Mouse (Mus musculus): ENCODE results near the gene Trip11.
A peak's percentile ranks its signal among the peaks of the same experiment; 100 is the strongest.
"Not testable (repeated sequence)": the region's sequence is repeated elsewhere in the genome, so short reads cannot be mapped to it uniquely, and the experiment has no call there.

Trip11 gene

GRCm38 (mm10) chr12:101912626-101913490 lies at the start of gene Trip11:
Trip11 (minus strand) TSS chr12:101913267.
- peak; percentile 65 to 85 for DNase-seq (ENCODE audit: low spot score in 2 of 2)

GRCm38 (mm10) chr12:101958960-101959780 lies 46.1 kb upstream of the Trip11 start:
- DNase-seq (ENCODE audit: low spot score in 2 of 2): not testable (repeated sequence)

- DNase-seq (ENCODE audit: low spot score in 2 of 2): no peak
These were observed 45.5 kb upstream of the Trip11 start for GRCm38 (mm10) chr12:101958556-101958955.

GRCm38 (mm10) chr12:101957942-101958544 lies 45.0 kb upstream of the Trip11 start, which contains the start of gene Atxn3:
Atxn3 (minus strand) TSS chr12:101958246.
- peak; percentile 96 to 98 for DNase-seq (ENCODE audit: low spot score in 2 of 2)

DNA sequence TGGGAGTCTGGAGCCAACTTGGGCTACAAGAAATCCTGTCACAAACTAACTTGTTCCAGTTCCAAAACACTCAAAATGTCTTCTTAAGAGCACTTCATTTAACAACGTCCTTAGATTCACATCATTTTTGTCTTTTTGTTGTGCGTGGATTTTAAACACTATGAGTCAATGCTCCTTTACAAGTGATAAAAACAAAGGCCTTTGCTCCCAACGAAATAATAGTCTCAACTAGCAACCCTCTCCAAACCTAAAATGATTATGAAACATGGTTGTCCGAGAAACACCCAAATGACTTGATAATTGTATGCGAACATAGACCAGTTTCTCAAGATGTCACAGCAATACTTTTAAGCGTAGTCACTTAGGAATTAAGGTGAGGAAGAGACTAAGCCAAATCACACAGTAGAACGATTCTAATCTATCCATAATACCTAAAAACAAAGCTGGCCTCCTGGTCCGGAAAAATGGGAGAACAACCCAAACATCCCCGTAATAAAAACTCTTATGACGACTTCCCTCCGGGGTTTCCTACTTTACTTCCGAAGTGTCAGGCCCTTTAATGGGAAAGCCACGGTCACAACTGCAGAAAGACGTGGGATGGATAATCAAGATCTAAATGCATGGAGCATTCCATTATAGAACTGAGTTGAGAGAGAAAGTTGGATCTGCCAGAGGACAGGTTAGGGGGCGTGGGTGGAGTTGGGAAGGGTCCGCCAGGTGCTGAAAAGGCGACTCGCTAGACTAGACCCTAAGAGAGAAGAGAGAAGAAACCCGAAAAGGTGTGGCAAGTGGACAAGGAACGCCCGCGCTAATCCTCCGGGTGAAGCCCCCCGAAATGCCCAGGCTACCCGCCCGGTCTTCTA lies 44.2 kb upstream of the Trip11 start:
- DNase-seq (ENCODE audit: low spot score in 2 of 2): no peak

- not testable (repeated sequence) for DNase-seq (ENCODE audit: low spot score in 2 of 2)
These were observed 42.8 kb upstream of the Trip11 start for GRCm38 (mm10) chr12:101955821-101956220.

DNA sequence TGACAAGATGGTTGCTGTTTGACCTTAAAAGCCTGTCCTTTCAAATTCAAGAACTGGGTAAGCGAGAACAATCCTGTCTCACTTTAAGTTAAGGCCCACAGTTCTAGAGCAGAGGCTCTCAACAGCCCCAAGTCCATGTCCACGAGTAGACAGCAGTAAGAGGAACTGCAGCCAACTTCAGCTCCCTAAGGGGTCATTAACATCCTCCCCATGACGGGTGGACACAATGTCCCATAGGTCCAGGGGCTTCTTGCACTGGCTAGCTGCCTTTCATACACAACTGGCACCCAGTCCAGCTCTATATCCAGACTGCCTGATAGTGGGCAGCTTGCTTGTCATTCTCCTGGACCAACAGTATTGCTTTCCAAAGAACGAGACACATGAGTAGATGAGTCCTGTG lies 35.7 kb upstream of the Trip11 start:
- no peak for DNase-seq (ENCODE audit: low spot score in 2 of 2)

DNA sequence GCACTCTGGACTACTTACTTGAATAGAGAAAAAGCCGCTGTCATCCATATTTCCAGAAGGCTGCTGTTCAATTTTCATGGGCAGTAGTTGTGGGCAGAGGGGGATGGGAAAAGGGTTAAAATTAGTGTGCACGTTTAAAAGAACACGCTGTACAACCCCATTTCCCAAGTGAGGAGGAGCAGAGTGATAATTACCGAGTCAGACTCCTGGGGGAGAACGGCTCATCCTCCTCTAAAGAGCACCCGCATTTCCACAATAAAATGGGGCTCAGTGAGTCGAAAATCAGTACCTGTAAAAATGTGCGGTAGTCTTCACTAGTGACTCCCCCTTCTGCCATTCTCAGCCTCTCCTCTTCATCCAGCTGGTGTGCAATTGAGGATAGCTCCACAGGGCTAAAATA lies 34.9 kb upstream of the Trip11 start:
- DNase-seq (ENCODE audit: low spot score in 2 of 2): no peak

DNA sequence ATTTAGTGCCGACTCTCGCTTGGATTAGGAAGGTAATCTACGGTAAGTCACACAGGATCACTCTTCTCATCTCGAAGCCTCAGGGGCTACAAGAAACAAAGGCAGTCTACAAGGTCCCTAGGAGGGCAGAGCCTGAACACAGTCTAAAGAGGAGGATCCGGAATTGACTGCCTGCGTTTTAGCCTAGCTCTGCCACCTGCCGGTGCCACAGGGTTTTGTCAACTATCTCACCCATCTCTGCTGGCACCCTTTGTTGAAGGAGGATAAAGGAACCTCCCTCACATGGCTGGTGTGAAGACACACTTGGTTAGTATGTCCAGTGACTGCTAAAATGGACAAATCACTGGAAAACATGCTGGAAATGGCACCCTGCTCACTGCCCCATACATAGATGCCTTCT lies 24.5 kb upstream of the Trip11 start:
- DNase-seq (ENCODE audit: low spot score in 2 of 2): no peak

- no peak for DNase-seq (ENCODE audit: low spot score in 2 of 2)
These were observed 22.2 kb upstream of the Trip11 start for GRCm38 (mm10) chr12:101935223-101935622.

- DNase-seq (ENCODE audit: low spot score in 2 of 2): no peak
These were observed 15.4 kb upstream of the Trip11 start for GRCm38 (mm10) chr12:101928423-101928822.

- no peak for DNase-seq (ENCODE audit: low spot score in 2 of 2)
These were observed 9.2 kb upstream of the Trip11 start for GRCm38 (mm10) chr12:101922313-101922712.

GRCm38 (mm10) chr12:101919847-101920246 lies 6.8 kb upstream of the Trip11 start:
- no peak for DNase-seq (ENCODE audit: low spot score in 2 of 2)

DNA sequence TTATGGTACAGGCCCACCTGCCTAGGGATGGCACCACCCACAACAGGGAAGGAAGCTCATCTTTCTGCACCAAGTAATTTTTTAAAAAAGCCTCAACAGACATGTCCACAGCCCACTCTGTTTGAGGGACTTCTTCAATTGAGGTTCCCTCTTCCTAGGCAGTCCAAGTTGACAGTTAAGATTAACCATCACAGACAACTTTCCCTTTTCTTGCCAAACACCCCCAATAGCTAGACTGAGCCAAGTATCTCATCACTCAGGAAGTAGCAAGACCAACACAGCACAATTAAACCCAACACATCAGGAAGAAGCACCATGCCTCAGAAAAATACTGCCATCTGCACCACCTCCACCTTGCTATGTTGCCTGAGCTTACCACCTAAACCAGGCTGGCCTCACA lies 4.1 kb upstream of the Trip11 start:
- no peak for DNase-seq (ENCODE audit: low spot score in 2 of 2)

- no peak for DNase-seq (ENCODE audit: low spot score in 2 of 2)
These were observed 1.7 kb downstream of the Trip11 start for GRCm38 (mm10) chr12:101911346-101911745.

DNA sequence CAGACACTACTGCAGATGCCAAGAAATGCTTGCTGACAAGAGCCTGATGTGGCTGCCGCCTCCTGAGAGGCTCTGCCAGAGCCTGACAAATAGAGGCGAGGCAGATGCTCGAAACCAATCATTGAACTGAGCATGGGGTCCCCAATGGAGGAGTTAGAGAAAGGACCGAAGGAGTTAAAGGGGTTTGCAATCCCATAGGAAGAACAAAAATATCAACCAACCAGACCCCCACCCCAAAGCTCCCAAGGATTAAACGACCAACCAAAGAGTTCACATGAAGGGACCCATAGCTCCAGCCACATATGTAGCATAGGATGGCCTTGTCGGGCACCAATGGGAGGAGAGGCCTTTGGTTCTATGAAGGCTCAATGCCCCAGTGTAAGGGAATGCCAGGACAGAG lies 2.7 kb downstream of the Trip11 start:
- DNase-seq (ENCODE audit: low spot score in 2 of 2): no peak

DNA sequence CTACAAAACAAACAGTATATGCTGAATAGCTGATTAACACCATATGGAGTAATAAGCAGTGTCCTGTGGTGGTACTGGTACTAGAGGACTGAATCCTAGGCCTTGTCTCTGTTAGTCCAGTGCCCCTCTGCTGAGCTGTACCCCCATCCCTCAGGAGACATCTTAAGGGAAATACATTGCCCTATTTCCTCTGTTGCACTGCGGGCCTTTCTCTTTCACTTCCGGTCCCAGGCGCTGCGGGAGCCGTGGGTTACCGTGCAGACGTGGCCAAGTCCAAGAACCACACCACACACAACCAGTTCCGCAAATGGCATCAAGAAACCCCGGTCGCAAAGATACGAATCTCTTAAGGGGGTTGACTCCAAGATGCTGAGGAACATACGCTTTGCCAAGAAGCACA lies 7.2 kb downstream of the Trip11 start:
- no peak for DNase-seq (ENCODE audit: low spot score in 2 of 2)

GRCm38 (mm10) chr12:101904906-101905305 lies 8.2 kb downstream of the Trip11 start:
- no peak for DNase-seq (ENCODE audit: low spot score in 2 of 2)

GRCm38 (mm10) chr12:101904170-101904569 lies 8.9 kb downstream of the Trip11 start:
- DNase-seq (ENCODE audit: low spot score in 2 of 2): no peak

- no peak for DNase-seq (ENCODE audit: low spot score in 2 of 2)
These were observed 13.3 kb downstream of the Trip11 start for GRCm38 (mm10) chr12:101899671-101900245.

DNA sequence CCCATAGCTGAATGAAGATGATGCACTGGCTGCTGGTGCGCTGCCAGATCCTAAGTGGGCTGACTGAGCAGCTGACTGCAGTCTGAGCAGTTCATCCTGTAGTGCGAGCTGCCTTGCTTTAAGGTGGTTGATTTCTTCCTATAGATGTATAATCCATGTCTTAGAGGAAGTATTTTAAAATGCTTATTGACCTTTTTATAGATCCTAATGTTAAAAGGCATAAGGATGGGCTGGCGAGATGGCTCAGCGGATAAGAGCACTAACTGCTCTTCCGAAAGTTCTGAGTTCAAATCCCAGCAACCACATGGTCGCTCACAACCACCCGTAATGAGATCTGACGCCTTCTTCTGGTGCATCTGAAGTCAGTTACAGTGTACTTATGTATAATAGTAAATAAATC lies 14.1 kb downstream of the Trip11 start:
- DNase-seq (ENCODE audit: low spot score in 2 of 2): no peak
